Mouse (Mus musculus) 3T3-L1 (cell line): Measurements from ENCODE around the gene Mrpl20.

ENCODE experiments used
- DNase-seq: peaks from one replicate; pipeline ENCODE4 v3.0.0-alpha.2; 2015; ENCODE audit warnings: low read depth, low spot score

The Mrpl20 gene

DNA sequence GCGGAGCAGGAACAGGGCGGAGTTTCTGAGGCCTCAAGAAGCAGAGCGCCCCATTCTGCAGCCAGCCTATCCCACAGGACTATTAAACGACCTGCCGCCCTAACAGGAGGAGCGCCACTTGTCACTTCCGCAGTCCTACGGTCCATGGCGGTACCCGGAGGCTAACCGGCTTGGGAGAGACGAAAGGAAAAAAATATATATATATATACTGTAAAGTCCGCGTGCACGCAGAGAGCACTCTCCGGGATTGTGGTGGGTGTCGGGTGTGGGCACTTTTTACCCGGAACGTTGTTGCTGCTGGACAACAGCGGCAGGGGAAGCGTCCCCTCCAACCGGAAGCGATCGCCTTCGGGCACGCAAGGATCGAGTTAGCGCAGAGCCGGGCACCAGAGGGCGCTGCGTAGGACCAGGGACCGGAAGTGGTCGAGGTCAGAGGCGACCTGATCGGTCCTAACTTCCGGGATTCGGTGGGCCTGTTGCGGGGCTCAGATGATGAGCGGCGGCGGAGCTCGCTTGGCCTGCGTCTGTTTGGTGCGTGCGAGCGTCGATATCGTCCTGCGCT, 28.6 kb downstream of the Mrpl20 start, which contains the start of gene Aurkaip1:
Gene Aurkaip1 (plus strand): TSS at position 68 of the 562 bp plus-strand sequence.
- peak; percentile 94 for DNase-seq

DNA sequence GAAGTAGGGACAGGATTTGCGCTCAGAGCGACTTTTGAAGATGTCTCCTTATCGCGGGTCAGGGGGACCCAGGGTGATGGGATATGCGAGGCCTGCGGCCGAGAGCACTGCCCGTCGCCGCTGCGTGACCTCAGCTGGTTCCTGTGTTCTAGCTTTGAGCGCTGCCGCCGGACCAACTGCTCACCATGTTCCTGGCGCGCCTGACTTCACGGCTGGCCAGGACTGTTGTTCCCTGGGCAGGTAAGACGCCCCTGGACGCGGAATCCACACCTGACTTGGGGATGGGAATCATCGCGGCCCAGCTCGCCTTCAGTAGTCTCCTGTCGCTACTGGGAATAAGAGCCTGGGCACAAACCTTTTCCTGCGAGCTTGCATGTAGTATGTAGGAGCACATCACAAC, 29.2 kb downstream of the Mrpl20 start:
- DNase-seq, result no peak

GRCm38 (mm10) chr4:155832321-155832720, 29.6 kb downstream of the Mrpl20 start:
- DNase-seq, result no peak

DNA sequence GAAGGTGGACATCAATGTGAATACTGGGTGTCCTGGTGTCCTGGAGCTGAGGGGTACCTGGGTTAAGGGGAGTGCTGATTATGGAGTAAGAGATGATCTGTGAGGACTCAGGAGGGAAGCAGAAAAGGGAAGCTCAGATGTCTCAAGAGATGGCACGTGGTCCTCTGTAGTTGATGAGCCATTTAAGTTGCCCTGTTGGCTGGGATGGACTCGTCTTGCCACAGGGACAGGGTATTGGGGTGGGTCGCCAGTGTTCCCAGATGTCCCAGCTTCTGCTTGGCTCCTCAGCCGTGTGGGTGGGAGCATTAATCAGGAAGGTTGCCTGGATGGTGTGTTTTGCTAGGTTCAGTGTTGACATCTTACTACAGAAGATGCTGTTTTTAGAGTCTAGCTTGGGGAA, 30.6 kb downstream of the Mrpl20 start:
- no peak for DNase-seq

DNA sequence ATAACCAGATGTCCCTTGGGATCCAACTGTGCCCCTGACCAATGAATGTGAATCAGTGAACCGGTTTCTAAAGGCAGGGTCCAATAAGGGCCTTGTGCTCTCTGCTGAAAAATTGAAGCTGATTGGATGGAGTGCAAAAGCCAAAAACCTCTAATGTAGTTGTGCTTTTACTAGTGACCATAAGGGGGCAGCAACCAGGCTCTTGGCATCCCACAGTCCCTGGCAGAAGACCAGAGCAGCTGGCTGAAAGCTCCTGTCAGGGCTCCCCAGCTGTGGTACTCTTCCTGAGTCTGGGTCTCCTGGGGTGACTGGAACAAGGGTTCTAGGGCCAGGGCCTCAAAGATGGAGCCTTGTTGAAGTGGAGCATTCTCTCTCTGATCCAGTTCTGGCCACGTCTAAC, 31.2 kb downstream of the Mrpl20 start:
- DNase-seq, result peak; percentile 92

- peak; percentile 84 for DNase-seq
Measured at GRCm38 (mm10) chr4:155837404-155838010, 34.8 kb downstream of the Mrpl20 start.

DNA sequence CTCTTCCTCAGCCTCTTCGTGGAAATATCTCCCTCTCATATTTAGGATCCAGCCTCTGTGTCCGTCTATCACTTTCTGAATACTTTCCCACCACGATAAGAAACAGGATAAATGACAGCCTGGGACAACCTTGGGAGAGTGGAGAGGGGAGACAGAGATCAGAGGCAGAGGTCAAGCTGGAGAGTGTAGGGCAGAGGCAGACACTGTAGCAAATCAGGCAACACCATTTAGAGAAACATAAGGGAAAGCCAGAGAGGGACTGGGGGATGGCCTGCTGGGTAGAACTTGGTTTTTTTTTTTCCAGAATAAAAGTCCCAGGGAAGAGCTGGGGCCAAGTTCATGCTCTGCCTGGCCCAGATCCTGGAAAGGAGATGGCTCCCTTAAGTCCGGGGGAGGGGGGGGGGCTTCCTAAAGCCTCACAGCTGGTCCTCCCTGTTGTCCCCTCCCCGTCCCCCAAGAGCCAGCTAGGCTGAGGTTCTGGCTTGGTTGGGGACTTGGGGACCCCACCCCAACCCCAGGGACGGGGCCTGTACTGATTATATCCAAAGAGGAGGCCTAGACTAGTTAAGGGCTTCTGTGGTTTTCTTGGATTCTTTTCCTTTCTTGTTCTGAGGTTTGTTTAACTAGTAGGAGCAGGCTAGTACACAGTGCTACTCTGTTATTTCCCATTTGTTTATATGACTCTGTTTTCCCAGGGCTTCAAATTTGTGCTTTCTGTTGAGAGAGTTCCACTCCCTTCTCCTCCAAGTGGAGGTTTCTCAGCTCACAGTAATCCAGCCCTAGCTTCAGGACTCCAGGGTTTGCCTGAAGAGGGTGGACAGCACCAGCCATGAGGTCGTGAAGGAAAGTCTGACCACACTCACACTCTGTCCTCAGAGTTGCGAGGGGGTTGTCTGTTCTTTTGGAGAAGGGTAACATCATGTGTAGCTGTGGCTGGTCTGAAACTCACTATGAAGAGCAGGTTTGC, 35.8 kb downstream of the Mrpl20 start:
- DNase-seq, result peak; percentile 58

DNA sequence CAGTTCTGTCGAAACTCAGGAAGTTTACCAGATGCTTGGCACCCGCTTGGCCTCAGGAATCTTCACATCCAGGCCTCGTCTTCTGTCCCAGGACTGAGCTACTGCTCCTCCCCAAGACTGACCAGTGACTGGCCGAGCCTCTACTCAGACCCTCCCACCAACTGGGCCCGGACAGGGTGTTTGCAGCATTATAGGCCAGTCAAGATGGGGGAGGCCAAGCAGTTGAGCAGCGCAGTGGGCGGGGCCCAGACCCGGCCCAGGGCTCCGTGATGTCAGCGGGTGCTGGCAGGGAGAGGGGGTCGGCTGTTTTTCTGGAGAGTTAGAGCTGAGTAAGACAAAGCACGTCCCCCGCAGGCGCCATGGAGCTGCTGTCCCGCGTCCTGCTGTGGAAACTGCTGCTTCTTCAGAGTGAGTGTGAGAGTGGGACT, 36.8 kb downstream of the Mrpl20 start, which contains the start of gene Mxra8:
Gene Mxra8 (plus strand): TSS at position 198 of the 428 bp plus-strand sequence.
- peak; percentile 98 for DNase-seq

DNA sequence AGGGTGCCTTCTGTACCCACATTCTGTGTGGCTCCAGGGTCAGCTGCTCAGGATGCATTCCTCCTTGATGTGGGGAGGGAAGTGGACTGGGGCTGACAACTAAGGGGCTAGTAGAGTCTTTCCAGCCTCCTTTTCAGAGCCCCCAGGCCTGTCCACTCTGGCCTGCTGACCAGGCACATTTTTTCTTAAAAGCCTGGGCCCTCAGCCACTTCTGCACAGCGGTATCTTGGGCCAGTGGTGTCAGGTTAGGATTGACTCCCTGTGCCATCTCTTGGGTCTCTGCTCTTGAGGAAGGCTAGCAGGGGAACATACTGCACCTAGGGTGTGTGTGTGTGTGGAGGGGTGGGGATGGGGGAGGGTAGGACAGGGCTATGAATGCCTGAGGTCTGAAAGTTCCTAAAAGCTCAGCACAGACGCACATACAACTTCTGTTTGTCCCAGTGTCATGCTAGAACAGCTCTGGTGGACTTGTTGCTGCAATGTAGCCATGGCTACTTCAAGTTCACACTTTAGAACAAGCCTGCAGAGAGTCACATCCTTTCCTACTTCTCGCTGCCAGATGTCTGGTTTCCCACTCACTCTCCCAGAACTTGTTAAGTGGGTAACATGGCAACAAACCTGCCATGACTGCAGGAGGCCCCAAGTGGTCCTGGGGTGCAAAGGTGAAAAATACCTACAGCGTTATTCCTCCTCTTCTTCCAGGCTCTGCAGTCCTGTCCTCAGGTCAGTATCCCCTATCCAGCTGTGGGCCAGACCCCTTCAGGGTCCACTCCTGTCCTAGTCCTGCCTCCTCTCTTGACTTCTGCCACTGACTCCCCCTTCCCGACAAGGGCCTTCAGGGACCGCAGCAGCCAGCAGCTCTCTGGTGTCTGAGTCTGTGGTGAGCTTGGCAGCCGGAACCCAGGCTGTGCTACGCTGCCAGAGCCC, 37.7 kb downstream of the Mrpl20 start:
- DNase-seq, result peak; percentile 70

- peak; percentile 38 for DNase-seq
Measured at GRCm38 (mm10) chr4:155841003-155841454, 38.4 kb downstream of the Mrpl20 start.

DNA sequence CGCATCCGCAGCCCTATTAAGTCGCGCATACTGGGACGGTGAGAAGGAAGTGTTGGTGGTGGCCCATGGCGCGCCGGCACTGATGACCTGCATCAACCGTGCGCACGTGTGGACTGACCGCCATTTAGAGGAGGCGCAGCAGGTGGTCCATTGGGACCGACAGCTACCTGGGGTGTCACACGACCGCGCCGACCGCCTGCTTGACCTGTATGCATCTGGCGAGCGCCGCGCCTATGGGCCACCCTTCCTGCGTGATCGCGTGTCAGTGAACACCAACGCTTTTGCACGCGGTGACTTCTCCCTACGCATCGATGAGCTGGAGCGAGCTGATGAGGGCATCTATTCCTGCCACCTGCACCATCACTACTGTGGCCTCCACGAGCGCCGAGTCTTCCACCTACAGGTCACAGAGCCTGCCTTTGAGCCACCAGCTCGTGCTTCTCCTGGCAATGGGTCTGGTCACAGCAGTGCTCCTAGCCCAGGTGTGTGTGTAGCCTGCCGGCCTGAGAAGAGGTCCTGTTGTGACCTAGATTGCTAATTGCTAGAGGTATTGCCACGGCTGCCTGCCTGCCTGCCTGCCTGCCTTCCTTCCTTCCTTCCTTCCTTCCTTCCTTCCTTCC, 39.1 kb downstream of the Mrpl20 start:
- no peak for DNase-seq

GRCm38 (mm10) chr4:155843231-155843630, 40.6 kb downstream of the Mrpl20 start:
- DNase-seq, result no peak

DNA sequence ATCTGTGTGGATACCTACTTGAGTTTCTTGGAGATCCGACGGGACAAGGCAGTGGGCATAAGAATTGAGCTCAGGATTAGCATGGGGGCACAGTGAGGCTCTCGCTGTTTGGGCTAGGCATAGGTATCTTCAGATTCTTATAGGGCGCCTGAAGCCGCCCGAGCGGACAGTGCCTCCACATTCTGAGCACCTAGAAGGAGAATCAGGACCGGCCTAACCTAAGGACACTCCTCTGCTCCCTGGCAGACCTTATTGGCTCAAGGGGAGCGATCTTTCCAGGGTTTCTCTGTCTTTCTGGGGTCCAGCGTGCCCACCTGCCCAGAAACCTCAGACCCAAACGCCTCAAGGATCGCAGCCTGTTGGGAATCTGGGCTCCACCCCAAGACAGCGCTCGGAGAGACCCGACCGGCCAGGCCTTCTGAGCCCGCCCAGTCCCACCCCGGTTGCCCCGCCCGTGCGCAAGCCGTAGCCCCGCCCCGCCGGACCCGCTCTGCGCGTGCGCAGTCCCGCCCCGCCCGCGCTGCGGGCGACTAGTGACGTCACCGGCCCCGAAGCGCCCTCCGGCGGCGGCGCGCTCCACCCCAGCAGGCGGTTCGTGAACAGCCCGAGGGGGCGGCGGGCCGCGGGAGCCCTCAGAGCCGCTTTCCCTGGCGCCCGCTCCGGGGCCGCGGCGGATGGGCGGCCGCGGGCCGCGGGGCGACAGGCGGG, 44.3 kb downstream of the Mrpl20 start, which contains the start of gene Dvl1:
Gene Dvl1 (plus strand): TSS at position 532 of the 708 bp plus-strand sequence.
- peak; percentile 73 for DNase-seq

DNA sequence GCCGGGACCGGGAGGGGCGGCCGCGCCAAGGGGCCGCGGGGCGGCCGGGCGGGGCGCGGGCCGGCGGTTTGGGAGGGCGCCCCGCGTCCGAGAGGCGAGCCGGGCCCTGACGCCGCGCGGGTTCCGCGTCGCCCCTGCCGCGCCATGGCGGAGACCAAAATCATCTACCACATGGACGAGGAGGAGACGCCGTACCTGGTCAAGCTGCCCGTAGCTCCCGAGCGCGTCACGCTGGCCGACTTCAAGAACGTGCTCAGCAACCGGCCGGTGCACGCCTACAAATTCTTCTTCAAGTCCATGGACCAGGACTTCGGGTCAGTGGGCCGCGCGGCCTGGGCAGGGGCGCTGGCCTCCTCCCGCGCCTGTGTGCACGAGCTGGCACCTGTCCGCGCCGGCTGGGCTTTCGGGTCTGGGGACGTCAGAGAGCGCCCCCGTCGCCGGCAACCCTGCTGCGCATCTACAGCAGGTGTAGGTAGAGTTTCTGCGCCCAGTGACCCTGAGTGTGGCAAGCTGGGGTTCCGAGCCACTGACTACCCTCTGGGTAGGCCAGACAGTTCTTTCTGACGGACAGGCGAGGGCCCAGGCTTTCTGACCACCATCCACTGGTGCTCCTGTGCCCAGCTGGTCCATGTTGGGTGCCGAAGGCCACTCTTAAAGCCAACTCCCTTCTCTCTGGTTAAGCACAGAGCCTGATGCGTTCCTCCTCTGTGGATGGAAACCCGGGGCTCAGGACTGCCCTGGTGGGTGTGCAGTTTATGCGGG, 45.1 kb downstream of the Mrpl20 start:
- peak; percentile 49 for DNase-seq

- no peak for DNase-seq
Measured at GRCm38 (mm10) chr4:155848434-155849095, 45.9 kb downstream of the Mrpl20 start.

DNA sequence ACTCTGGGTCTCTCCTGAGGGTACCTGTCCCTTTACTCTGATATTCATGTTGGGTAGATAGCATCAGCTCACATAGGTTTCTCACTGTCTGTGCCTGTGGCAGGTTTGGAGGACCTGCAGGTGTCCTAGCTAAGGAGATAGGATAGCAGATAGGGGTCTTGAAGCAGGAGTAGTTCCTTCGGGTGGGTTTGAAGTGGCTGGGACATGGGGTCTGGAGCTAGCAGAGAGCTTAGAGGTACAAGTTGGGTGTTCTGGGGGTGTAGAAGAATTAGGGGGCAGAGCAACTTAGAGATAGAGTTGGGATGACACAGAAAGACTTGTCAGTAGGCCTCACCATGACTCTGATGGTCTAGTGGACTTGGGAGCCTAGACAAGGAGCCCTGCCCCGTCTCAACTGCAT, 46.7 kb downstream of the Mrpl20 start:
- no peak for DNase-seq

GRCm38 (mm10) chr4:155849792-155850451, 47.2 kb downstream of the Mrpl20 start:
- no peak for DNase-seq

GRCm38 (mm10) chr4:155851368-155851767, 48.7 kb downstream of the Mrpl20 start:
- peak; percentile 43 for DNase-seq
